Comparison of ENCODE assay signal across 15 mouse cellular contexts in the genomic region with DNA sequence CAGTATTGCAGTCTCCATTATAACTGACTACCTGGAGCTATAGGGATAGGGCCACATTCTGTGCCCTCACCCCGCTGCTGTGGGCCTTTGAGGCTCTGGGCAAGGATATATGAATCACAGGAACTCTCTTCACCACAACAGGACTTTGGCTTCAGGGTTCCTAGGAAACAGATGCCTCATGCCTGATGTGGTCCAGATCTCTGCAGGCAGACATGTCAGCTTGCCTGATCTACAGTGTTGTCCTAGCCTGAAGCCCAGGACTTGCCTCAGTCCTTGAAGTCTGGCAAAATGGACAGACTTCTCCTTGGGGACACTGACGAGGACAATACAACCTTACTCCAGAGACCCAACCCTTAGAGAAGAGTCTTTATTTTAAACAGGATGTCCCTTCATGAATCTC.
"Had no signal": no experiment of that assay in that cellular context is flagged by ENCODE, and none has a peak within 500 bp of the region (broad histone marks: within the 10 kb centered on the region; RNA-seq: fewer than 3 reads in every experiment).

No protein-coding gene starts in this region.

- H3K9ac ChIP-seq: kidney, embryonic 15.5 days; limb, embryonic 15.5 days; liver, embryonic 13.5 days; liver, postnatal 0 days; neural tube, embryonic 15.5 days had no signal

- H3K9me3 ChIP-seq: kidney, embryonic 15.5 days; limb, embryonic 15.5 days; liver, embryonic 13.5 days; midbrain, embryonic 10.5 days; neural tube, embryonic 15.5 days had no signal

- H3K36me3 ChIP-seq: limb, embryonic 15.5 days; liver, embryonic 13.5 days; midbrain, embryonic 10.5 days; neural tube, embryonic 15.5 days had no signal

- H3K27ac ChIP-seq: kidney, embryonic 15.5 days; liver, embryonic 13.5 days; midbrain, embryonic 10.5 days; neural tube, embryonic 15.5 days had no signal

- H3K4me2 ChIP-seq: kidney, embryonic 15.5 days; limb, embryonic 15.5 days; liver, embryonic 13.5 days; neural tube, embryonic 15.5 days had no signal

- H3K4me3 ChIP-seq: kidney, embryonic 15.5 days; limb, embryonic 15.5 days; liver, embryonic 13.5 days; midbrain, embryonic 10.5 days; myocyte; neural tube, embryonic 15.5 days had no signal

- H3K27me3 ChIP-seq: kidney, embryonic 15.5 days; limb, embryonic 15.5 days; liver, embryonic 13.5 days; neural tube, embryonic 15.5 days had no signal

- ATAC-seq: liver, postnatal 0 days had no signal

- H3K4me1 ChIP-seq: neural tube, embryonic 15.5 days had no signal

- DNase-seq: kidney, adult 2 months; kidney, postnatal 14 days; layer of hippocampus, postnatal 36 days; left cerebral cortex, postnatal 4 days; liver, embryonic 13.5 days; liver, postnatal 0 days; midbrain, embryonic 14.5 days; right cerebral cortex, adult 18-20 months; right cerebral cortex, postnatal 25 days; thymus, postnatal 36 days had no signal
